Mouse (Mus musculus) limb, embryonic 10.5 days (tissue): Measurements from ENCODE around the gene Actg1. TPM values are rescaled to one million over a fixed set of nuclear protein-coding genes. Genes with fewer than 3 reads are reported as not detected.
"Not testable (repeated sequence)": the region's sequence is repeated elsewhere in the genome, so short reads cannot be mapped to it uniquely, and the experiment has no call there.

Experiments used
- DNase-seq: peaks from one replicate; pipeline ENCODE4 v3.0.0-alpha.2; 2017; ENCODE audit warnings: low spot score
- H3K27ac ChIP-seq: fragments of 300-500 bp; sonication (generic); 2 replicates; pipeline ENCODE4 v1.5.1; 2016; ENCODE audit warnings: mild to moderate bottlenecking
- H3K27me3 ChIP-seq: fragments of 300-500 bp; sonication (generic); 2 replicates; pipeline ENCODE4 v1.6.1; 2016; ENCODE audit warnings: low read depth, mild to moderate bottlenecking; ENCODE audit not compliant: poor library complexity, severe bottlenecking
- H3K36me3 ChIP-seq: fragments of 300-500 bp; sonication (generic); 2 replicates; pipeline ENCODE4 v1.6.1; 2016; ENCODE audit warnings: mild to moderate bottlenecking, moderate library complexity
- H3K4me1 ChIP-seq: fragments of 300-500 bp; sonication (generic); 2 replicates; pipeline ENCODE4 v1.6.1; 2016
- H3K4me3 ChIP-seq: fragments of 300-500 bp; sonication (generic); 2 replicates; pipeline ENCODE4 v1.5.1; 2016; ENCODE audit warnings: mild to moderate bottlenecking, moderate library complexity
- H3K9me3 ChIP-seq: fragments of 300-500 bp; sonication (generic); replicated peaks from 2 replicates; pipeline ENCODE4 v1.6.1; 2016; ENCODE audit warnings: mild to moderate bottlenecking
- WGBS: fragments of 180-500 bp; shearing (Covaris S2); methylation state at CpG from one replicate; pipeline ENCODE4 v1.1.7; 2016; 5-methylcytosine and 5-hydroxymethylcytosine counted together
- polyA plus RNA-seq: library from polyadenylated mRNA; unstranded; fragments of >200 nt; fragmentation: Nextera tagmentation; extraction: Ambion mirVana; gene quantifications from 2 replicates; pipeline ENCODE4 v1.2.1, GENCODE M21; 2016

The Actg1 gene
- polyA plus RNA-seq, 1 experiment from 2014 or later, result 3,197 TPM

DNA sequence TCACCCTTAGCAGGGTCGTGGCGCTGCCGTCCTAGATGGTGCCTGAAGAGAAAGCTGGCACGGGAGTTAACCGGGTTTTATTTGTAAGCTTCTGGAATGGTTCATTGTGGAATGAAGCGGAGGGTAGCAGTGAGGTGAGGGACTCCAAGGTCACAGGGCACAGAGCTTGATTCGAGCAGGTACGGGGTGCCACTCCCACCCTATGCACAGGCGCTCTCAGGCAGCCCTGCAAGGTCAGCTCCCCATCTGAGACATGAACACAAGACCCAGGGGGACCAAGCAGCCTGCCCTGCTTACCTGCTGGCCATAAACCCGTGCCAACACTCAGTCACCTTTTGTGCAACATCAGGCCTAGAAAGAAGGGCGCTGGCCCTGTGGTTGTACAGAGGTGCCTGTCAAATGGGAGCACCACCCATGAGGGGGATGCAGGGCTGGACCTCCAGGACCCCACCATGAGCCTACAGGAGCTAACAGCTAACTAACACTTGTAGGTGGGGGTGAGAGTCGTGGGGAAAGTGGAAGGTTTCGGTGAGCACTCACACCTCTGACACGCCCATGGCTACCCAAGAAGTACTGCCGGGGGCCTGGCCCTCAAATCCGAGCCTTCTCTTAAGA, 1.1 kb upstream of the Actg1 start:
- no peaks in the 10 kb centered on the region for H3K27me3 ChIP-seq
- H3K9me3 ChIP-seq, result no peaks in the 10 kb centered on the region
- peaks cover 23% of the 10 kb centered on the region for H3K36me3 ChIP-seq
- 4% methylated on average over 16 of the region's 16 CpGs for WGBS
- peak; percentile 79 for DNase-seq
- peaks cover 53% of the 10 kb centered on the region for H3K4me1 ChIP-seq
- peak overlapping the region; percentile 99 for H3K4me3 ChIP-seq
- peak overlapping the region; percentile 100 for H3K27ac ChIP-seq

- WGBS, result 7% methylated on average over 53 of the region's 53 CpGs
Observed at GRCm38 (mm10) chr11:120348684-120349370, 485 bp upstream of the Actg1 start.

DNA sequence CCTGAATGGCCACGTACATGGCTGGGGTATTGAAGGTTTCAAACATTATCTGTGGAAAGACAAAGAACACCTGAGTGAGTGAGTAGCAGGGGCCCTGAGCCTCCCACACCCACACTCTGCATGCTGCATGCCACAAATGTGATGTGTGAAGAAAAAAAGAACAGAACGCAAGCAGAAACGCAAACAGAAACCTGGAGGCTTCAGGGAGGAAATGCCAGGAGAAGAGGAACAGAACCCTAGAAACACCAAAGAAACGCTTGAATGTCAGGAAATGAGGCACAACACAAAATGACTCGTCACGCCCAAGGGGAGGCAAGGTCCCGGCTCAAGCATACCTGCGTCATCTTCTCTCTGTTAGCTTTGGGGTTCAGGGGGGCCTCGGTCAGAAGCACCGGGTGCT, 1.0 kb downstream of the Actg1 start:
- WGBS, result 15% methylated on average over 10 of the region's 10 CpGs
- peaks cover 23% of the 10 kb centered on the region for H3K36me3 ChIP-seq
- no peaks in the 10 kb centered on the region for H3K9me3 ChIP-seq
- no peak for DNase-seq
- no peaks in the 10 kb centered on the region for H3K27me3 ChIP-seq
- peak overlapping the region; percentile 100 for H3K27ac ChIP-seq
- peaks cover 38% of the 10 kb centered on the region for H3K4me1 ChIP-seq
- peak overlapping the region; percentile 99 for H3K4me3 ChIP-seq

More at GRCm38 (mm10) chr11:120348684-120349370, 485 bp upstream of the Actg1 start:
- peaks cover 52% of the 10 kb centered on the region for H3K4me1 ChIP-seq
- peaks cover 23% of the 10 kb centered on the region for H3K36me3 ChIP-seq
- peak overlapping the region; percentile 99 for H3K4me3 ChIP-seq
- no peaks in the 10 kb centered on the region for H3K27me3 ChIP-seq
- peak; percentile 86 for DNase-seq
- no peaks in the 10 kb centered on the region for H3K9me3 ChIP-seq
- peak overlapping the region; percentile 100 for H3K27ac ChIP-seq

DNA sequence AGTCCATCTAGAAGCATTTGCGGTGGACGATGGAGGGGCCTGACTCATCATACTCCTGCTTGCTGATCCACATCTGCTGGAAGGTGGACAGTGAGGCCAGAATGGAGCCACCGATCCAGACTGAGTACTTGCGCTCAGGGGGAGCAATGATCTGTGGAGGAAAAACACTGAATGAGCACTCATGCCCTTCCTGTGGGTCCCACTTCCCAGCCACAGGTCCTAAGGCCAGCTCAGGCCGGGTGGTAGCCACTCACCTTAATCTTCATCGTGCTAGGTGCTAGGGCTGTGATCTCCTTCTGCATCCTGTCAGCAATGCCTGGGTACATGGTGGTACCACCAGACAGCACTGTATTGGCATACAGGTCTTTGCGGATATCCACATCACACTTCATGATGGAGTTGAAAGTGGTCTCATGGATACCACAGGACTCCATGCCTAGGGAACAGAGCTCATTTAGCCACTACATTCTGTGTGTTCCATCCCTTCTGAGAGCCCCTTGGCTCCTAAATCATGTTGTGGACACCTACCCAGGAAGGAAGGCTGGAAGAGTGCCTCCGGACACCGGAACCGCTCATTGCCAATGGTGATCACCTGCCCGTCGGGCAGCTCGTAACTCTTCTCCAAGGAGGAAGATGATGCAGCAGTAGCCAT, 1.8 kb downstream of the Actg1 start:
- H3K4me3 ChIP-seq, result peak overlapping the region; percentile 52
- peak; percentile 39 for DNase-seq
- 80% methylated on average over 11 of the region's 13 CpGs for WGBS
- H3K4me1 ChIP-seq, result peaks cover 32% of the 10 kb centered on the region
- H3K27me3 ChIP-seq, H3K27ac ChIP-seq, H3K9me3 ChIP-seq: not testable (repeated sequence)
- H3K36me3 ChIP-seq, result peaks cover 23% of the 10 kb centered on the region

DNA sequence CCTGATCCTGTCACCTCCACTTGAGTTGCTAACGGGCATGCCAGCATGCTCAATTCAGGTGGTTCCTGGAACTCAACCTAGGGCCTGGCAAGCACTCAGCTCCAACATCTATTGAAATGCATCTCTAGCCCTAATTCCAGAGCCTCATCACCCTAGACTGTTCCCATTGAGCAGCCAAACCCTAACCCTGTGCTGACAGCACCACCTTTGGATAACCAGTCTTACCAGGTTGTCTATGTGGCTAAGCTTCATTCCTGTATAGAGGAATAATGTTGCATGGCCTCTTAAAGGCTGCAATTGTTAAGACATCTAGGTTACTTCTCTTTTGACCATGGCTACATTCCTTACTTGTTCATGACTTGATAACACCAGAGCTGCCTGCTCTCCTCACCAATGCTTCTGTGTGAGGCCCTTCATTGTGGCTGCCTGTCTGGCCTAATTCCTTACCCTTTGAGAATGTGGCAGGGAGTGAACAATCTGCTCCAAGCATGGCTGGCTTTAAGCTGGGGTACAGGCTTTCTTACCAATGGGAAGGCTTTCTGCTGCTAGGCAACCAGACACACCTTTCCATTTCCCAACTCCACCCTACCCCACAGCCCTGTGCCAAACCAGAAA, 3.2 kb downstream of the Actg1 start:
- Histone ChIP-seq H3K27me3 (no peaks in the 10 kb centered on the region), H3K4me3 (peak overlapping the region; percentile 32), H3K9me3 (no peaks in the 10 kb centered on the region), H3K27ac (no peak overlapping the region), H3K36me3 (peaks cover 23% of the 10 kb centered on the region), H3K4me1 (peaks cover 19% of the 10 kb centered on the region)
- WGBS, result 20% methylated on average over 1 of the region's 1 CpGs
- peak; percentile 63 for DNase-seq

DNA sequence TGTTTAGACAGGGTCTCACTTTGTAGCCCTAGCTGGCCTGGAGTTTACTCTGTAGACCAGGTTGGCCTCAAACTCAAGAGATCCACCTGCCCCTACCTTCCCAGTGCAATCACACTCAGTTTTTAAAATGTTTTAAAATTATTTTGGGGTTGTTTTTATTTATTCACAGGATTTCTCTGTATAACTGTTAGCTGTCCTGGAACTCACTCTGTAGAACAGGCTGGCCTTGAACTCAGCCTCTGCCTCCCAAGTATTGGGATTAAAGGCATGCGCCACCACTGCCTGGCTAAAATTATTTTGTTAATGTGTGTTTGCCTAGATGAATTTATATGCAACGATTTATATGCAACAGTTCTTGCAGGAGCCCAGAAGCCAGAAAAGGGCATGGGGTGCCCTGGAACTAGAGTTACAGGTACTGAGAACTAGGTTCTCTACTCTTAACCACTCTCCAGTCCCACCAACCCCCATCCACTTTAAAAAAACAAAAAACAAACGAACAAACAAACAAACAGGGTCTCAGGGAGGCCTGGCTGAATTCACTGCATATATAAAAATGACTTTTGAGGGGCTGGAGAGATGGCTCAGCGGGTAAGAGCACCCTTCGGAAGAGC, 3.9 kb downstream of the Actg1 start:
- Histone ChIP-seq H3K4me3 (0 out of 2 replicates have a peak overlapping the region, but pooled peaks have one; percentile 1), H3K27ac (no peak overlapping the region), H3K36me3 (peaks cover 23% of the 10 kb centered on the region), H3K4me1 (peaks cover 11% of the 10 kb centered on the region), H3K9me3 (no peaks in the 10 kb centered on the region), H3K27me3 (no peaks in the 10 kb centered on the region)
- peak; percentile 43 for DNase-seq
- 63% methylated on average over 5 of the region's 5 CpGs for WGBS

- no peaks in the 10 kb centered on the region for H3K9me3 ChIP-seq
- WGBS, result 80% methylated on average over 5 of the region's 5 CpGs
- H3K27me3 ChIP-seq, result no peaks in the 10 kb centered on the region
- peaks cover 6% of the 10 kb centered on the region; the same call in 1 of the 2 replicates for H3K4me1 ChIP-seq
- no peak overlapping the region for H3K4me3 ChIP-seq
- H3K27ac ChIP-seq, result no peak overlapping the region
- peak; percentile 59 for DNase-seq
- H3K36me3 ChIP-seq, result peaks cover 23% of the 10 kb centered on the region
Observed at GRCm38 (mm10) chr11:120343519-120344309, 4.6 kb downstream of the Actg1 start.

DNA sequence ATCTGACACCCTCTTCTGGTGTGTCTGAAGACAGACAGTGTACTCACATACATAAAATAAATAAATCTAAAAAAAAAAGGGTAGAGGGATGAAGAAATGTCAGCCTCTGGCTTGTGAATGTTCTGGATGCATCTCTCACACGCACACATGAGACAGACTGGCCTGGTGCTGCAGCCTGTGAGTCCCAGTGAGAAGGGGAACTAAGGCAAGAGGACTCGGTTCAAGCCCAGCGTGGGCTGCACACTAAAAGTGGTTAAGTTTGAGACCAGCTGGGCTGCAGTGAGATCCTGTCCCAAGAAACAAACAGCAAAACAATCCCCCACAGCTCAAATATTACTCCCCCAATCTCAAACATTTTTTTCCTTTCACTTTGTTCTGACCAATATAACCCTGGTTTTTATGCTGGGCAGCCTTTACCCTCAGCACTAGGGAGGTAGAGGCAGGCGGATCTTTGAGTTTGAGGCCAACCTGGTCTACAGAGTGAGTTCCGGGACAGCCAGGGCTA, 5.6 kb downstream of the Actg1 start:
- peak; percentile 33 for DNase-seq
- Histone ChIP-seq H3K36me3 (peaks cover 19% of the 10 kb centered on the region), H3K4me1 (peaks cover 6% of the 10 kb centered on the region; the same call in 1 of the 2 replicates), H3K9me3 (no peaks in the 10 kb centered on the region), H3K27me3 (no peaks in the 10 kb centered on the region), H3K27ac (no peak overlapping the region), H3K4me3 (no peak overlapping the region)
- 91% methylated on average over 5 of the region's 5 CpGs for WGBS

- Histone ChIP-seq H3K9me3 (no peaks in the 10 kb centered on the region), H3K4me1 (peaks cover 6% of the 10 kb centered on the region; the same call in 1 of the 2 replicates), H3K36me3 (peaks cover 12% of the 10 kb centered on the region), H3K27me3 (no peaks in the 10 kb centered on the region), H3K4me3 (no peak overlapping the region; the same call in 1 of the 2 replicates), H3K27ac (no peak overlapping the region)
- no peak for DNase-seq
- 95% methylated on average over 4 of the region's 4 CpGs for WGBS
Observed at GRCm38 (mm10) chr11:120341661-120342060, 6.7 kb downstream of the Actg1 start.

DNA sequence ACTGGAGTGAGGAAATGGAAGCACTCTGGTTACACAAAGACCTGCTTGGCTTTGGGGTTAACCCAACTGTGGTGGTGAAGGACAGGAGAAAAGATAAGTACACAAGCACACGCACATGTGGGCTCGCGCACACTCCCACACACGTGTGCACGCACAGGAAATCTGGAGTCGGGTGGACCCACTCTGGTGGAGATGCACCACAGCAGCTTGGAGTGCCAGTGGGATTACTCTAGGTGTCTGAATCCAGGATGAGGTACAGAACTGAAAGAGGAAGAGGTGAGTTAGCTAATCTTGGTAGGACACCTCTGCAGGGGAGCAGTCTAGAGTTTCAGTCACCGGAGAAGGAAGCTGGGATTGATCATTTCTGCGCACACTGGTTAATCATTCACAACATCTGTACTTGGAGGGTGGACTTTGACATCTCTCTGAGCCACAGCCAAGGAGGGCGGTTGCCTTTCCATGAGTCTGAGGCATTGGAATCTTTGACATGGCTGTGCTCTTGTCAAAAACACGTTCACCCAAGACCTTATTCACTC, 8.3 kb downstream of the Actg1 start:
- Histone ChIP-seq H3K36me3 (peaks cover 2% of the 10 kb centered on the region), H3K9me3 (no peaks in the 10 kb centered on the region), H3K27me3 (no peaks in the 10 kb centered on the region), H3K4me3 (no peak overlapping the region), H3K4me1 (0 out of 2 replicates have a peak, but pooled peaks cover 2% of the 10 kb centered on the region), H3K27ac (no peak overlapping the region)
- peak; percentile 31 for DNase-seq
- WGBS, result 89% methylated on average over 10 of the region's 10 CpGs

DNA sequence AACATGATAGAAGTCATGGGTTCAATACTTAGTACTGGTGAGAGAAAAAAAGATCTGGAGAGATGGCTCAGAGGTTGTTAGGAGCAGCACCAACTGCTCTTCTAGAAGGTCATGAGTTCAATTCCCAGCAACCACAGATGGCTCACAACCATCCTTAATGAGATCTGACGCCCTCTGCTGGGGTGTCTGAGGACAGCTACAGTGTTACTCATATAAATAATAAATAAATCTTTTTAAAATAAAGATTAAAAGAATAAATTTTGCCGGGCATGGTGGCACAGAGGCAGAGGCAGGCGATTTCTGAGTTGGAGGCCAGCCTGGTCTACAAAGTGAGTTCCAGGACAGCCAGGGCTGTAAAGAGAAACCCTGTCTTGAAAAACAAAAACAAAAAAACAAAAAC, 9.6 kb downstream of the Actg1 start:
- H3K36me3 ChIP-seq, result no peaks in the 10 kb centered on the region
- WGBS, result 75% methylated on average over 3 of the region's 3 CpGs
- no peaks in the 10 kb centered on the region for H3K9me3 ChIP-seq
- no peak overlapping the region for H3K4me3 ChIP-seq
- 0 out of 2 replicates have a peak, but pooled peaks cover 2% of the 10 kb centered on the region for H3K4me1 ChIP-seq
- no peaks in the 10 kb centered on the region for H3K27me3 ChIP-seq
- H3K27ac ChIP-seq, result no peak overlapping the region
- no peak for DNase-seq
